Comparison of ENCODE assay signal across 11 mouse cellular contexts in the genomic region with DNA sequence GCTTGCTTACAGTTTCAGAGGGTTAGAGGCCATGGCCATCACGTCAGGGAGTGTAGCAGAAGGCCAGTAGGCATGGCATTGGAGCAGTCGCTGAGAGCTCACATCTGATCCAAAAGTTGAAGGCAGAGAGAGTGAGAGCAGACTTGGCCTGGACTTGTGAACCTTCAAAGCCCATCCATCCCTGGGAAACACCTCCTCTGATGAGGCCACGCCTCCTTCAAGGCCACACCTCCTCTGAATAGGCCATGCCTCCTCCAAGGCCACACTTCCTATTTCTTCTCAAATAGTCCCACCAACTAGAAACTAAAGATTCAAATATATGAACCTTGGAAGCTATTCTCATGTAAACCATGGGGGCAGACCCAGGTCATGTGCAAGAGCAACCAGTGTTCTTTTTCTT. TPM values are rescaled to one million over a fixed set of nuclear protein-coding genes. Genes with fewer than 3 reads are reported as not detected.
DNase-seq lines count a peak whose midpoint lies in the region; ATAC-seq and TF ChIP-seq lines count a peak whose summit lies in the region.
"Had no signal": no experiment of that assay in that cellular context is flagged by ENCODE, and none has a peak within 500 bp of the region (broad histone marks: within the 10 kb centered on the region; RNA-seq: fewer than 3 reads in every experiment).

No protein-coding gene starts in this region.

- DNase-seq in heart, postnatal 4 days, result peak; percentile 20
- no peak for DNase-seq in heart, adult 18-20 months
- DNase-seq in lung, postnatal 36 days, result peak; percentile 44
- no peak for DNase-seq in lung, postnatal 14 days
- peak; percentile 56 for DNase-seq in kidney, postnatal 10 days
- peak; percentile 84 for DNase-seq in splenic B cell, adult 2 months (ENCODE audit: low read depth, low spot score)
- DNase-seq in left cerebral cortex, postnatal 10 days (ENCODE audit: extremely low spot score in 1 of 2, low spot score in 2 of 2), result no peak
- no peak for DNase-seq in forebrain, postnatal 0 days
- DNase-seq: cerebellum, postnatal 14 days had no signal

- no peak overlapping the region for H3K4me3 ChIP-seq in forebrain, postnatal 0 days (ENCODE audit: low read depth, low read length)

- ATAC-seq in forebrain, postnatal 0 days, result no peak
- ATAC-seq: hindbrain, postnatal 0 days had no signal

- WGBS in forebrain, postnatal 0 days, result 47% methylated on average over 3 of the region's 3 CpGs

- no peaks in the 10 kb centered on the region for H3K9me3 ChIP-seq in forebrain, postnatal 0 days (ENCODE audit: low read length)

- intact Hi-C loops in left cerebral cortex, postnatal 10 days (cut with DNase I), result no loop called here

- H3K27me3 ChIP-seq in splenic B cell, adult 2 months (ENCODE audit: control insufficient read depth, insufficient read depth, low read length, poor library complexity, severe bottlenecking), result no peaks in the 10 kb centered on the region
- no peaks in the 10 kb centered on the region for H3K27me3 ChIP-seq in forebrain, postnatal 0 days (ENCODE audit: insufficient read depth, low read length)

- no peaks in the 10 kb centered on the region for H3K36me3 ChIP-seq in splenic B cell, adult 2 months (ENCODE audit: control insufficient read depth, insufficient read depth, low read length, poor library complexity, severe bottlenecking)
- no peaks in the 10 kb centered on the region for H3K36me3 ChIP-seq in forebrain, postnatal 0 days (ENCODE audit: insufficient read depth)

- H3K27ac ChIP-seq in forebrain, postnatal 0 days (ENCODE audit: low read depth, low read length), result no peak overlapping the region
- H3K27ac ChIP-seq: hindbrain, postnatal 0 days had no signal

- TF ChIP-seq CTCF in forebrain, postnatal 0 days (IDR thresholded peaks at IDR 0.05; ENCODE audit: low read depth), result no peak

- H3K4me1 ChIP-seq in forebrain, postnatal 0 days (ENCODE audit: insufficient read depth), result peaks cover 5% of the 10 kb centered on the region; the same call in 1 of the 2 replicates

- H3K9ac ChIP-seq in forebrain, postnatal 0 days, result no peak overlapping the region

- H3K4me2 ChIP-seq in forebrain, postnatal 0 days (ENCODE audit: low read depth), result no peak overlapping the region
- H3K4me2 ChIP-seq: heart, embryonic 11.5 days had no signal

RNA-seq across cellular contexts. Expression of gene Ercc1, which starts 9.0 kb away (rescaled TPM):
- total RNA-seq in heart, postnatal 4 days (2021), result 10 to 100 TPM; 42.4 to 43.5 TPM
- 10 to 100 TPM; 43.5 to 50.3 TPM for total RNA-seq in heart, adult 18-20 months (2021)
- total RNA-seq in left cerebral cortex, postnatal 10 days (2021), result 10 to 100 TPM; 38.5 to 50.6 TPM
- total RNA-seq in forebrain, postnatal 0 days (2014; rRNA removed), result 56.6 and 73.6 TPM in 2 replicates
- polyA plus RNA-seq in forebrain, postnatal 0 days (2015; fragmentation: Nextera tagmentation; extraction: Ambion mirVana), result 80.5 and 81.0 TPM in 2 replicates

RNA-seq across cellular contexts. Expression of gene Cd3eap, which starts 23.7 kb away (rescaled TPM):
- 1 to 10 TPM; 9.0 to 9.5 TPM for total RNA-seq in heart, postnatal 4 days (2021)
- total RNA-seq in heart, adult 18-20 months (2021), result 1 to 10 TPM; 9.6 to 10.0 TPM
- total RNA-seq in left cerebral cortex, postnatal 10 days (2021), result 10 to 100 TPM; 16.8 to 18.2 TPM
- total RNA-seq in forebrain, postnatal 0 days (2014; rRNA removed), result 12.1 and 15.5 TPM in 2 replicates
- 19.4 and 21.6 TPM in 2 replicates for polyA plus RNA-seq in forebrain, postnatal 0 days (2015; fragmentation: Nextera tagmentation; extraction: Ambion mirVana)

RNA-seq across cellular contexts. Expression of gene Ppp1r13l, which starts 24.0 kb away (rescaled TPM):
- 10 to 100 TPM; 39.0 to 47.2 TPM for total RNA-seq in heart, postnatal 4 days (2021)
- 10 to 100 TPM; 38.2 to 42.9 TPM for total RNA-seq in heart, adult 18-20 months (2021)
- 1 to 10 TPM; 5.3 to 7.2 TPM for total RNA-seq in left cerebral cortex, postnatal 10 days (2021)
- total RNA-seq in forebrain, postnatal 0 days (2014; rRNA removed), result 0.76 and 1.2 TPM in 2 replicates
- 2.0 and 2.1 TPM in 2 replicates for polyA plus RNA-seq in forebrain, postnatal 0 days (2015; fragmentation: Nextera tagmentation; extraction: Ambion mirVana)

RNA-seq across cellular contexts. Expression of gene Fosb, which starts 25.7 kb away (rescaled TPM):
- total RNA-seq in heart, postnatal 4 days (2021), result under 1 TPM; 0.52 to 0.86 TPM
- 1 to 10 TPM in 1 of 2 experiments, under 1 TPM in 1; 0.62 to 1.0 TPM for total RNA-seq in heart, adult 18-20 months (2021)
- 1 to 10 TPM; 2.2 to 2.3 TPM for total RNA-seq in left cerebral cortex, postnatal 10 days (2021)
- 1.6 and 5.1 TPM in 2 replicates for total RNA-seq in forebrain, postnatal 0 days (2014; rRNA removed)
- 0.28 and 0.36 TPM in 2 replicates for polyA plus RNA-seq in forebrain, postnatal 0 days (2015; fragmentation: Nextera tagmentation; extraction: Ambion mirVana)

RNA-seq across cellular contexts. Expression of gene Ercc2, which starts 46.2 kb away (rescaled TPM):
- 10 to 100 TPM; 13.8 to 18.6 TPM for total RNA-seq in heart, postnatal 4 days (2021)
- total RNA-seq in heart, adult 18-20 months (2021), result 10 to 100 TPM in 1 of 2 experiments, 1 to 10 TPM in 1; 7.6 to 10.4 TPM
- total RNA-seq in left cerebral cortex, postnatal 10 days (2021), result 10 to 100 TPM; 39.0 to 39.7 TPM
- 47.7 and 58.2 TPM in 2 replicates for total RNA-seq in forebrain, postnatal 0 days (2014; rRNA removed)
- polyA plus RNA-seq in forebrain, postnatal 0 days (2015; fragmentation: Nextera tagmentation; extraction: Ambion mirVana), result 17.9 and 21.8 TPM in 2 replicates

Comparison
In these comparisons a context has a peak if more than half of its experiments do, and no peak if none do; other contexts are left out.
1. DNase-seq: peak in heart, postnatal 4 days (single experiment), lung, postnatal 36 days (single experiment), kidney, postnatal 10 days (single experiment) and splenic B cell, adult 2 months (single experiment); none in heart, adult 18-20 months (0 of 2), lung, postnatal 14 days (single experiment), left cerebral cortex, postnatal 10 days (0 of 2) and forebrain, postnatal 0 days (single experiment).
2. RNA of gene Ppp1r13l, which starts 24.0 kb away (total RNA-seq): 39.0 to 47.2 TPM in heart, postnatal 4 days and 38.2 to 42.9 TPM in heart, adult 18-20 months; 5.3 to 7.2 TPM in left cerebral cortex, postnatal 10 days and 0.76 to 1.2 TPM in forebrain, postnatal 0 days; every median in the first group is over 4 times any median in the second.